Mouse (Mus musculus) heart, embryonic 16.5 days (tissue): ENCODE measurements around the gene Olfr1254. TPM values are rescaled to one million over a fixed set of nuclear protein-coding genes. Genes with fewer than 3 reads are reported as not detected.

ENCODE experiments used
- ATAC-seq: fragments of 200-750 bp; cut with Nextera tagmentation; replicated peaks from 2 replicates; pipeline ENCODE4 v1.8.0; 2017; ENCODE audit warnings: moderate number of reproducible peaks; ENCODE audit not compliant: insufficient read depth, low FRiP score; ENCODE audit errors: extremely low read depth
- H3K27ac ChIP-seq: fragments of 300-500 bp; sonication (generic); 2 replicates; pipeline ENCODE4 v1.5.1; 2014; ENCODE audit warnings: mild to moderate bottlenecking, low read length, control low read depth, moderate library complexity
- H3K27me3 ChIP-seq: fragments of 300-500 bp; sonication (generic); 2 replicates; pipeline ENCODE4 v1.6.1; 2014; ENCODE audit warnings: low read length, mixed read lengths; ENCODE audit not compliant: control insufficient read depth, insufficient read depth
- H3K36me3 ChIP-seq: fragments of 300-500 bp; sonication (generic); 2 replicates; pipeline ENCODE4 v1.6.1; 2014; ENCODE audit not compliant: control insufficient read depth, insufficient read depth
- H3K4me1 ChIP-seq: fragments of 300-500 bp; sonication (generic); 2 replicates; pipeline ENCODE4 v1.6.1; 2014; ENCODE audit warnings: low read length, mixed read lengths; ENCODE audit not compliant: control insufficient read depth, insufficient read depth
- H3K4me2 ChIP-seq: fragments of 300-500 bp; sonication (generic); 2 replicates; pipeline ENCODE4 v1.6.1; 2014; ENCODE audit warnings: low read depth, mild to moderate bottlenecking, control low read depth, low read length
- H3K4me3 ChIP-seq: fragments of 300-500 bp; sonication (generic); 2 replicates; pipeline ENCODE4 v1.5.1; 2014; ENCODE audit warnings: mild to moderate bottlenecking, control low read depth, low read length
- H3K9ac ChIP-seq: fragments of 300-500 bp; sonication (generic); 2 replicates; pipeline ENCODE4 v1.6.1; 2014; ENCODE audit warnings: low read length, control low read depth
- H3K9me3 ChIP-seq: fragments of 300-500 bp; sonication (generic); replicated peaks from 2 replicates; pipeline ENCODE4 v1.6.1; 2016; ENCODE audit warnings: low read length; ENCODE audit not compliant: control insufficient read depth
- WGBS: fragments of 180-500 bp; shearing (Covaris S2); extraction: QIAGEN DNeasy Blood & Tissue Kit; methylation state at CpG from one replicate; pipeline ENCODE4 v1.1.7; 2014; 5-methylcytosine and 5-hydroxymethylcytosine counted together
- polyA plus RNA-seq: library from polyadenylated mRNA; unstranded; fragments of >200 nt; fragmentation: Nextera tagmentation; extraction: Ambion mirVana; gene quantifications from 2 replicates; pipeline ENCODE4 v1.2.1, GENCODE M21; 2015

The Olfr1254 gene
- not detected in 2 replicates for polyA plus RNA-seq

DNA sequence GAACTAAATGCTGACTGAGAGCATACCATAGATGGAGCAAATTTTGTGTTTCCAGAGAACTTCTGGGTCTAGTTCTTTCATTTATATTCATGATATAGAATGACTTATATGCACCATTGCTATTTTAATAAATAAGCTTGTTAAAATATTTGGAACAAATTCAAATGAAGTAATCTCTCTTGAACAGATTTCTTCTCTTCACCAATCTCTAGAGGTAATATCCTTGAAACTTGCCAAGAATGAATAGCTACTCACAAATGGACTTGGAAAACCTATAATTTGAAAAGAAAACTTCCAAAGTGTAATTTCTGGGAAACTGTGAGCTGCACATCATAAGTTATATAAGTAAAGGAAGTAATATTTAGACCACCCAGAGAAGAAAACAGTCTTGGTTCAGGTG is at the start of gene Olfr1254:
Olfr1254 (minus strand) TSS at position 101 of the 400 bp plus-strand sequence.
- Histone ChIP-seq H3K4me3 (no peak within 1 kb of the TSS), H3K9me3 (no peaks in the 10 kb centered on the region), H3K9ac (no peak within 1 kb of the TSS), H3K27ac (no peak within 1 kb of the TSS), H3K4me2 (no peak within 1 kb of the TSS), H3K27me3 (no peaks in the 10 kb centered on the region), H3K4me1 (no peaks in the 10 kb centered on the region), H3K36me3 (no peaks in the 10 kb centered on the region)
- ATAC-seq, result no peak

DNA sequence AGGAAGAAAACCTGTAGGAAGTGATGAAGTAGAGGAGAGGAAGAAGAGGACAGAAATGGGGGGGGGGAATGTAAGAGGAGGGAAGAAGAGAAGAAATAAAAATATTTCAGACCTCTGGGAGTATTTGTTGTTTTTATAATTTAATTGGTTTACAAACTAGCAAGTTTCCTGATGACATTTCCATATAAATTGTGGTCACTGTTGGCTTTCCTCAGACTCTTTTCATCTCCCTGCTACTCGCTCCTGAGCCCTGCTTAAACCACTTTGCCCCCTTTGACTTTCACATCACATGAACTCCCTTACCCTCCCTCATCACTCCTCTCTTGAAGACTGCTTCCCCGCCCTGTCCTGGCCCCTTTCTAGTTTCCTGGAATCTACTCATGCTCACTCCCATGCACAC is 48.0 kb upstream of the Olfr1254 start, which contains the start of gene Olfr1256:
Olfr1256 (minus strand) TSS at position 101 of the 400 bp plus-strand sequence.
- Histone ChIP-seq H3K4me3 (no peak within 1 kb of the TSS), H3K27me3 (no peaks in the 10 kb centered on the region), H3K4me1 (no peaks in the 10 kb centered on the region), H3K9me3 (no peaks in the 10 kb centered on the region), H3K27ac (no peak within 1 kb of the TSS), H3K9ac (no peak within 1 kb of the TSS), H3K4me2 (no peak within 1 kb of the TSS), H3K36me3 (no peaks in the 10 kb centered on the region)
- no peak for ATAC-seq
- 65% methylated on average over 2 of the region's 2 CpGs for WGBS

DNA sequence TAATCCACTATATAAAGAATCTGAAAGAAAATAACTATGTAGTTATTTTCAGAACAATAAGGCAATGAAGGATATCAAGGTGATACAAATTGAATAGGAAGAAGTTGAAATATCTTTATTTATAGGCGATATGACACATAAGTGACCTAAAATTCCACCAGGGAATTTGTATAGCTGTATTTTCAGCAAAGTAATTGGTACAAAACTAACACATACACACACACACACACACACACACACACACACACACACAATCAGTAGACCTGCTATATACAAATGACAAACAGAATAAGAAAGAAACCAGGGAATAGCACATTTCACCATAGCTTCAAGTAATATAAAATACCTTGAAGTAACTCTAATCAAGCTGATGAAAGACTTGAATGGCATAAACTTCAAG is 26.8 kb upstream of the Olfr1254 start:
- Histone ChIP-seq H3K4me3 (no peak overlapping the region), H3K27me3 (no peaks in the 10 kb centered on the region), H3K9ac (no peak overlapping the region), H3K4me2 (no peak overlapping the region), H3K27ac (no peak overlapping the region), H3K36me3 (no peaks in the 10 kb centered on the region), H3K9me3 (no peaks in the 10 kb centered on the region), H3K4me1 (no peaks in the 10 kb centered on the region)
- WGBS, result 63% methylated on average over 1 of the region's 1 CpGs
- no peak for ATAC-seq

DNA sequence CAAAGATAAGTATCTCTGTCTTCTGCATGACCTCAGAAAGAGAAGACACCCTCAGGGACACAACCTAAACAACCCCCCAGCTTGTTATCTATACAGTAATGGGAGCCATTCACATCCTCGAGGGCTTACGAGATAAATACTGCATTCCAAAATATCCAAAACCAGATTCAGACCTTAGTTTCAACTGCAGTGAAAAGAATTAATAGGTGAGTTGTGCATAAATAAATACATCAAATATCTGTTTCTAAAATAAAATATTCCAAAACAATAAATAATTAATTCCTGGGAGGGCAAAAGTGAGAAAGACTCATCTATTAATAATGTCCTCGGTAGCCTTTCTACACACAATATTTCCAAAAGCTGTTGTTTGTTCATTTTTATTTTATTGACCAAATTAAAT is 18.3 kb upstream of the Olfr1254 start, which contains the start of gene Olfr1255:
Olfr1255 (plus strand) TSS at position 301 of the 400 bp plus-strand sequence.
- Histone ChIP-seq H3K27ac (no peak within 1 kb of the TSS), H3K9ac (no peak within 1 kb of the TSS), H3K4me3 (no peak within 1 kb of the TSS), H3K36me3 (no peaks in the 10 kb centered on the region), H3K4me1 (no peaks in the 10 kb centered on the region), H3K4me2 (no peak within 1 kb of the TSS), H3K9me3 (no peaks in the 10 kb centered on the region), H3K27me3 (no peaks in the 10 kb centered on the region)
- WGBS, result 65% methylated on average over 3 of the region's 3 CpGs
- ATAC-seq, result no peak

DNA sequence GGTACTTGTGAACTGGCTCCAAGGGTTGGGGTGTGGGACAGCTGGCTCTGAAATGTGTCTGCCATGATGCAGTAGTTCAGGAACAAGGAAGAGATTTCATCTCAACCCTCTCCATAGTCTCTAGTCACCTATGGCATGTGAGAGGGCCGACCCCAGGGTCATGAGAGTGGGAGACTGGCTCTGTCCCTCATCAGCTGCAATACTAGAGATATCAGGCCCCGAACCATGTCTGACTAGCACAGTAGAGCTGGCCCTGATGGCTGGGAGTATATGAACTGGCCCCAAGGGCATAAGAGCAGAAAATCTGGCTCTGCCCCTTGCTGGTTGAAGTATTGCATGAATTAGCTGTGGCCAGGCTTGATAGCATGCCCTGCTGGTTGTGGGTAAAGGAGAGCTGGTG is 17.3 kb upstream of the Olfr1254 start:
- Histone ChIP-seq H3K27me3 (no peaks in the 10 kb centered on the region), H3K36me3 (no peaks in the 10 kb centered on the region), H3K4me3 (no peak overlapping the region), H3K9me3 (no peaks in the 10 kb centered on the region), H3K27ac (no peak overlapping the region), H3K4me2 (no peak overlapping the region), H3K4me1 (no peaks in the 10 kb centered on the region), H3K9ac (no peak overlapping the region)
- ATAC-seq, result no peak
- WGBS, result 73% methylated on average over 2 of the region's 2 CpGs

DNA sequence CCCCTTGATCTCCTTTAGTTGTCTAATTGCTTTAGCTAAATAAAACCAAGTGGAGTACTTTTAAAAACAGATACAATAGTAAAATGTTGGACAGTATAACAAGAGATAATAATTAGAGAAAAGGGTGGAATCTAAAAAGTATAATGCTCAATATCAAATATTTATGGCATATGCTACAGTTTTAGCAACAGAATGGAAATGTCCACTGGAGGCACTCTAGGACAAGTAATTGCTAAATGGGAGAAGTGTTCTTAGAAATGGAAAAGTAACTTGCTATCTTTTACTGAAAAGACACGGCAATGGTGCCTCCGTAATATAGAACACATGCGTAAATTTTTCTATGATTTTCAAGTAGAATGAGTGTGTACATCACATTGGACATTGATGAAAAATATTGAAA is 6.2 kb upstream of the Olfr1254 start:
- Histone ChIP-seq H3K27me3 (no peaks in the 10 kb centered on the region), H3K36me3 (no peaks in the 10 kb centered on the region), H3K9ac (no peak overlapping the region), H3K4me1 (no peaks in the 10 kb centered on the region), H3K4me3 (no peak overlapping the region), H3K9me3 (no peaks in the 10 kb centered on the region), H3K4me2 (no peak overlapping the region), H3K27ac (no peak overlapping the region)
- WGBS, result 89% methylated on average over 3 of the region's 3 CpGs
- no peak for ATAC-seq

DNA sequence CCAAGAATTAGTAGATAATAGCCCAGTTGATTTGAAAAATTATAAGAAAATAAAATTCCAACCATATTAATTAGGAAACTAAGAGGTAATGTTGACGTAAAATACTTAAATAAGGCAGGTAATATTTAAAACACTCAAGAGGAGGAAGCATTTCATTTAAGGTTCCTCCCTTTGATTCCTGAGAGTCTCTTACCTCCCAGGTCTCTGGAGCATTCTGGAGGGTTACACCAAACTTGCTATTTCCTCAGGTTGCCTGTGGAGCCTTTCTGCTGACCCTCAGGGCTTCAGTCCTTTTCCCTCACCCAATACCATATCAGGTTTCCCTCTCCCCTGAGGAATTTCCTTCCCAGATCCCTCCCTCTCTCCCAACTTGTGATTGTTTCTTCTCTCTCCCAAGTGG is 36.4 kb downstream of the Olfr1254 start, which contains the start of gene Olfr1253:
Olfr1253 (minus strand) TSS at position 101 of the 400 bp plus-strand sequence.
- H3K4me1 ChIP-seq, result no peaks in the 10 kb centered on the region
- H3K9me3 ChIP-seq, result no peaks in the 10 kb centered on the region
- H3K36me3 ChIP-seq, result no peaks in the 10 kb centered on the region
- no peak within 1 kb of the TSS for H3K27ac ChIP-seq
- H3K9ac ChIP-seq, result no peak within 1 kb of the TSS
- no peak within 1 kb of the TSS for H3K4me3 ChIP-seq
- WGBS, result 89% methylated on average over 1 of the region's 1 CpGs
- H3K4me2 ChIP-seq, result no peak within 1 kb of the TSS
- H3K27me3 ChIP-seq, result no peaks in the 10 kb centered on the region
- ATAC-seq, result no peak

Other genes starting within 250 kb of the Olfr1254 start
- gene Olfr1245, start 215.2 kb downstream of the Olfr1254 start, polyA plus RNA-seq, result not detected in 2 replicates
- gene Olfr1246, start 200.5 kb downstream of the Olfr1254 start, polyA plus RNA-seq, result not detected in 2 replicates
- not detected in 2 replicates for gene Olfr1247, start 179.5 kb downstream of the Olfr1254 start, polyA plus RNA-seq
- gene Olfr1248, start 175.4 kb downstream of the Olfr1254 start, polyA plus RNA-seq, result not detected in 2 replicates
- gene Olfr1249, start 158.6 kb downstream of the Olfr1254 start, polyA plus RNA-seq, result not detected in 2 replicates
- not detected in 2 replicates for gene Olfr1250, start 132.2 kb downstream of the Olfr1254 start, polyA plus RNA-seq
- gene Olfr1251, start 121.7 kb downstream of the Olfr1254 start, polyA plus RNA-seq, result not detected in 2 replicates
- not detected in 2 replicates for gene Olfr1252, start 68.6 kb downstream of the Olfr1254 start, polyA plus RNA-seq
- gene Olfr1253, start 36.5 kb downstream of the Olfr1254 start, polyA plus RNA-seq, result not detected in 2 replicates
- not detected in 2 replicates for gene Olfr1255, start 18.4 kb upstream of the Olfr1254 start, polyA plus RNA-seq
- gene Olfr1256, start 47.9 kb upstream of the Olfr1254 start, polyA plus RNA-seq, result not detected in 2 replicates
- not detected in 2 replicates for gene Olfr48, start 54.6 kb upstream of the Olfr1254 start, polyA plus RNA-seq
- gene Olfr1257, start 84.8 kb upstream of the Olfr1254 start, polyA plus RNA-seq, result not detected in 2 replicates
- not detected in 2 replicates for gene Olfr1258, start 133.7 kb upstream of the Olfr1254 start, polyA plus RNA-seq
- not detected in 2 replicates for gene Olfr1259, start 155.0 kb upstream of the Olfr1254 start, polyA plus RNA-seq
- not detected in 2 replicates for gene Olfr1260, start 180.7 kb upstream of the Olfr1254 start, polyA plus RNA-seq
- not detected in 2 replicates for gene Olfr1261, start 197.6 kb upstream of the Olfr1254 start, polyA plus RNA-seq
- gene Olfr1262, start 206.5 kb upstream of the Olfr1254 start, polyA plus RNA-seq, result not detected in 2 replicates
- gene Olfr1263, start 218.5 kb upstream of the Olfr1254 start, polyA plus RNA-seq, result not detected in 2 replicates
- not detected in 2 replicates for gene Olfr1264, start 232.0 kb upstream of the Olfr1254 start, polyA plus RNA-seq
- not detected in 2 replicates for gene Olfr1265, start 241.7 kb upstream of the Olfr1254 start, polyA plus RNA-seq